Mouse (Mus musculus) forebrain, embryonic 13.5 days (tissue): Measurements from ENCODE around the gene Olfr1423. TPM values are rescaled to one million over a fixed set of nuclear protein-coding genes. Genes with fewer than 3 reads are reported as not detected.
A peak's percentile ranks its signal among the peaks of the same experiment; 100 is the strongest.
"Not testable (repeated sequence)": the region's sequence is repeated elsewhere in the genome, so short reads cannot be mapped to it uniquely, and the experiment has no call there.

Experiments used
- ATAC-seq: fragments of 200-750 bp; cut with Nextera tagmentation; 2 replicates; pipeline ENCODE4 v1.8.0; 2017
- H3K27ac ChIP-seq: fragments of 300-500 bp; sonication (generic); 2 replicates; pipeline ENCODE4 v1.5.1; 2015; ENCODE audit warnings: inconsistent platforms, mild to moderate bottlenecking, moderate library complexity
- H3K27me3 ChIP-seq: fragments of 300-500 bp; sonication (generic); 2 replicates; pipeline ENCODE4 v1.6.1; 2015; ENCODE audit warnings: mild to moderate bottlenecking, inconsistent platforms
- H3K36me3 ChIP-seq: fragments of 300-500 bp; sonication (generic); 2 replicates; pipeline ENCODE4 v1.6.1; 2015; ENCODE audit warnings: mild to moderate bottlenecking, inconsistent platforms; ENCODE audit not compliant: poor library complexity, severe bottlenecking
- H3K4me1 ChIP-seq: fragments of 300-500 bp; sonication (generic); 2 replicates; pipeline ENCODE4 v1.6.1; 2015; ENCODE audit warnings: inconsistent platforms
- H3K4me2 ChIP-seq: fragments of 300-500 bp; sonication (generic); 2 replicates; pipeline ENCODE4 v1.6.1; 2015; ENCODE audit warnings: inconsistent platforms, mild to moderate bottlenecking, moderate library complexity
- H3K4me3 ChIP-seq: fragments of 300-500 bp; sonication (generic); 2 replicates; pipeline ENCODE4 v1.5.1; 2015; ENCODE audit warnings: mild to moderate bottlenecking, inconsistent platforms
- H3K9ac ChIP-seq: fragments of 300-500 bp; sonication (generic); 2 replicates; pipeline ENCODE4 v1.6.1; 2015; ENCODE audit warnings: mild to moderate bottlenecking, inconsistent platforms
- H3K9me3 ChIP-seq: fragments of 300-500 bp; sonication (generic); replicated peaks from 2 replicates; pipeline ENCODE4 v1.6.1; 2016; ENCODE audit warnings: inconsistent platforms
- WGBS: fragments of 180-500 bp; shearing (Covaris S2); methylation state at CpG from one replicate; pipeline ENCODE4 v1.1.7; 2015; 5-methylcytosine and 5-hydroxymethylcytosine counted together
- polyA plus RNA-seq: library from polyadenylated mRNA; unstranded; fragments of >200 nt; fragmentation: Nextera tagmentation; extraction: Ambion mirVana; gene quantifications from 2 replicates; pipeline ENCODE4 v1.2.1, GENCODE M21; 2015

The Olfr1423 gene
- not detected in 2 replicates for polyA plus RNA-seq

GRCm38 (mm10) chr19:12041217-12041616 lies at the start of gene Olfr1423:
Gene Olfr1423 (minus strand): TSS chr19:12041317.
- Histone ChIP-seq H3K4me3 (no peak within 1 kb of the TSS), H3K27me3 (no peaks in the 10 kb centered on the region), H3K9me3 (no peaks in the 10 kb centered on the region), H3K27ac (no peak within 1 kb of the TSS), H3K36me3 (no peaks in the 10 kb centered on the region), H3K4me2 (no peak within 1 kb of the TSS), H3K9ac (no peak within 1 kb of the TSS), H3K4me1 (no peaks in the 10 kb centered on the region)
- ATAC-seq = no peak
- WGBS = 69% methylated on average over 2 of the region's 2 CpGs

- not testable (repeated sequence) for H3K9ac ChIP-seq, H3K4me2 ChIP-seq, H3K4me1 ChIP-seq, ATAC-seq, H3K4me3 ChIP-seq, H3K27ac ChIP-seq, H3K9me3 ChIP-seq, H3K36me3 ChIP-seq, H3K27me3 ChIP-seq
- WGBS = 82% methylated on average over 4 of the region's 4 CpGs
Measured at GRCm38 (mm10) chr19:12077631-12078030, 36.5 kb upstream of the Olfr1423 start, which contains the start of gene Olfr1425. Gene Olfr1425 (minus strand): TSS chr19:12077731.

- not testable (repeated sequence) for H3K36me3 ChIP-seq, H3K4me1 ChIP-seq, ATAC-seq, H3K27ac ChIP-seq, H3K4me3 ChIP-seq, H3K9ac ChIP-seq, H3K9me3 ChIP-seq, H3K4me2 ChIP-seq, H3K27me3 ChIP-seq
- WGBS = 83% methylated on average over 1 of the region's 1 CpGs
Measured at GRCm38 (mm10) chr19:12069546-12069945, 28.4 kb upstream of the Olfr1423 start.

- WGBS = 52% methylated on average over 1 of the region's 1 CpGs
- H3K9me3 ChIP-seq, H3K9ac ChIP-seq, H3K4me3 ChIP-seq, H3K27ac ChIP-seq, ATAC-seq, H3K27me3 ChIP-seq, H3K4me2 ChIP-seq, H3K36me3 ChIP-seq, H3K4me1 ChIP-seq: not testable (repeated sequence)
Measured at GRCm38 (mm10) chr19:12067806-12068205, 26.7 kb upstream of the Olfr1423 start.

- WGBS = 82% methylated on average over 1 of the region's 1 CpGs
- H3K4me2 ChIP-seq, H3K27ac ChIP-seq, H3K27me3 ChIP-seq, ATAC-seq, H3K4me1 ChIP-seq, H3K9ac ChIP-seq, H3K9me3 ChIP-seq, H3K36me3 ChIP-seq, H3K4me3 ChIP-seq: not testable (repeated sequence)
Measured at GRCm38 (mm10) chr19:12062582-12062981, 21.5 kb upstream of the Olfr1423 start, which contains the start of gene Olfr1424. Gene Olfr1424 (minus strand): TSS chr19:12062682.

GRCm38 (mm10) chr19:12043163-12043562 lies 2.0 kb upstream of the Olfr1423 start:
- ATAC-seq = no peak
- Histone ChIP-seq H3K9ac (no peak overlapping the region), H3K4me1 (no peaks in the 10 kb centered on the region), H3K4me3 (no peak overlapping the region), H3K36me3 (no peaks in the 10 kb centered on the region), H3K27ac (no peak overlapping the region), H3K9me3 (no peaks in the 10 kb centered on the region), H3K27me3 (no peaks in the 10 kb centered on the region), H3K4me2 (no peak overlapping the region)
- 92% methylated on average over 5 of the region's 5 CpGs for WGBS

- Histone ChIP-seq H3K9ac (no peak overlapping the region), H3K4me1 (no peaks in the 10 kb centered on the region), H3K9me3 (no peaks in the 10 kb centered on the region), H3K4me3 (no peak overlapping the region), H3K4me2 (no peak overlapping the region), H3K27me3 (no peaks in the 10 kb centered on the region), H3K27ac (no peak overlapping the region), H3K36me3 (no peaks in the 10 kb centered on the region)
- ATAC-seq = no peak
Measured at GRCm38 (mm10) chr19:12037727-12038126, 3.4 kb downstream of the Olfr1423 start.

GRCm38 (mm10) chr19:12026606-12027005 lies 14.5 kb downstream of the Olfr1423 start:
- Histone ChIP-seq H3K4me2 (no peak overlapping the region), H3K36me3 (no peaks in the 10 kb centered on the region), H3K9ac (no peak overlapping the region), H3K27me3 (no peaks in the 10 kb centered on the region), H3K9me3 (no peaks in the 10 kb centered on the region), H3K4me3 (no peak overlapping the region), H3K27ac (no peak overlapping the region), H3K4me1 (no peaks in the 10 kb centered on the region)
- WGBS = 90% methylated on average over 2 of the region's 2 CpGs
- ATAC-seq = no peak

- Histone ChIP-seq H3K9ac (no peak overlapping the region), H3K4me2 (no peak overlapping the region), H3K4me1 (no peaks in the 10 kb centered on the region), H3K4me3 (no peak overlapping the region), H3K27me3 (no peaks in the 10 kb centered on the region), H3K36me3 (no peaks in the 10 kb centered on the region), H3K27ac (no peak overlapping the region), H3K9me3 (no peaks in the 10 kb centered on the region)
- no peak for ATAC-seq
- WGBS = 93% methylated on average over 3 of the region's 3 CpGs
Measured at GRCm38 (mm10) chr19:12025333-12025732, 15.8 kb downstream of the Olfr1423 start.

GRCm38 (mm10) chr19:12024149-12024548 lies 17.0 kb downstream of the Olfr1423 start:
- Histone ChIP-seq H3K4me1 (no peaks in the 10 kb centered on the region), H3K4me3 (no peak overlapping the region), H3K4me2 (no peak overlapping the region), H3K9ac (no peak overlapping the region), H3K9me3 (no peaks in the 10 kb centered on the region), H3K27me3 (no peaks in the 10 kb centered on the region), H3K36me3 (no peaks in the 10 kb centered on the region), H3K27ac (no peak overlapping the region)
- ATAC-seq = no peak
- 89% methylated on average over 4 of the region's 4 CpGs for WGBS

GRCm38 (mm10) chr19:12016192-12016591 lies 24.9 kb downstream of the Olfr1423 start:
- 83% methylated on average over 4 of the region's 4 CpGs for WGBS
- Histone ChIP-seq H3K4me3 (no peak overlapping the region), H3K27me3 (no peaks in the 10 kb centered on the region), H3K9me3 (no peaks in the 10 kb centered on the region), H3K4me1 (no peaks in the 10 kb centered on the region), H3K27ac (no peak overlapping the region), H3K36me3 (no peaks in the 10 kb centered on the region), H3K4me2 (no peak overlapping the region), H3K9ac (no peak overlapping the region)
- ATAC-seq = no peak

GRCm38 (mm10) chr19:12015708-12016107 lies 25.4 kb downstream of the Olfr1423 start:
- no peaks in the 10 kb centered on the region for H3K9me3 ChIP-seq
- H3K4me1 ChIP-seq = no peaks in the 10 kb centered on the region
- H3K36me3 ChIP-seq = no peaks in the 10 kb centered on the region
- no peak overlapping the region for H3K4me3 ChIP-seq
- H3K9ac ChIP-seq = no peak overlapping the region
- no peaks in the 10 kb centered on the region for H3K27me3 ChIP-seq
- no peak for ATAC-seq
- H3K4me2 ChIP-seq = no peak overlapping the region
- no peak overlapping the region for H3K27ac ChIP-seq
- WGBS = 70% methylated on average over 8 of the region's 8 CpGs

GRCm38 (mm10) chr19:12013228-12013627 lies 27.9 kb downstream of the Olfr1423 start:
- no peak for ATAC-seq
- Histone ChIP-seq H3K9me3 (no peaks in the 10 kb centered on the region), H3K9ac (peak overlapping the region; percentile 46), H3K4me1 (no peaks in the 10 kb centered on the region), H3K4me3 (peak overlapping the region; percentile 70), H3K4me2 (peak overlapping the region; percentile 66), H3K36me3 (no peaks in the 10 kb centered on the region), H3K27me3 (no peaks in the 10 kb centered on the region), H3K27ac (no peak overlapping the region)
- 0% methylated on average over 12 of the region's 12 CpGs for WGBS
